Mouse (Mus musculus) kidney, postnatal 36 days (tissue): ENCODE measurements at regions not wholly inside any gene's neighbourhood (a gene's known extent, or its start where the extent isn't known, plus 50 kb on each side); places are given as distances from the start of the nearest gene placed in this dataset.
A peak's percentile ranks its signal among the peaks of the same experiment; 100 is the strongest.

ENCODE experiments used
- DNase-seq, 2 experiments: peaks; one replicate each; pipeline ENCODE4 v3.0.0; 2021 to 2022; ENCODE audit warnings: mixed read lengths in 2 of 2

GRCm38 (mm10) chr17:49149896-49150295 is 217.7 kb downstream of the Lrfn2 start:
- no peak for DNase-seq

- peak; percentile 9 to 35 for DNase-seq
These were observed 218.8 kb downstream of the Lrfn2 start for GRCm38 (mm10) chr17:49150971-49151422.

GRCm38 (mm10) chr17:49153994-49154393 is 221.8 kb downstream of the Lrfn2 start:
- DNase-seq = no peak

- no peak for DNase-seq
These were observed 222.9 kb downstream of the Lrfn2 start for GRCm38 (mm10) chr17:49155001-49155515.

GRCm38 (mm10) chr17:49157586-49157985 is 225.4 kb downstream of the Lrfn2 start:
- DNase-seq = no peak

GRCm38 (mm10) chr17:49171252-49172047 is 239.3 kb downstream of the Lrfn2 start:
- DNase-seq = peak in 1 of 2 experiments; percentile 57

GRCm38 (mm10) chr17:49172052-49172799 is 240.0 kb downstream of the Lrfn2 start:
- DNase-seq = peak in 1 of 2 experiments; percentile 14

- no peak for DNase-seq
These were observed 240.6 kb downstream of the Lrfn2 start for GRCm38 (mm10) chr17:49172800-49173150.

DNA sequence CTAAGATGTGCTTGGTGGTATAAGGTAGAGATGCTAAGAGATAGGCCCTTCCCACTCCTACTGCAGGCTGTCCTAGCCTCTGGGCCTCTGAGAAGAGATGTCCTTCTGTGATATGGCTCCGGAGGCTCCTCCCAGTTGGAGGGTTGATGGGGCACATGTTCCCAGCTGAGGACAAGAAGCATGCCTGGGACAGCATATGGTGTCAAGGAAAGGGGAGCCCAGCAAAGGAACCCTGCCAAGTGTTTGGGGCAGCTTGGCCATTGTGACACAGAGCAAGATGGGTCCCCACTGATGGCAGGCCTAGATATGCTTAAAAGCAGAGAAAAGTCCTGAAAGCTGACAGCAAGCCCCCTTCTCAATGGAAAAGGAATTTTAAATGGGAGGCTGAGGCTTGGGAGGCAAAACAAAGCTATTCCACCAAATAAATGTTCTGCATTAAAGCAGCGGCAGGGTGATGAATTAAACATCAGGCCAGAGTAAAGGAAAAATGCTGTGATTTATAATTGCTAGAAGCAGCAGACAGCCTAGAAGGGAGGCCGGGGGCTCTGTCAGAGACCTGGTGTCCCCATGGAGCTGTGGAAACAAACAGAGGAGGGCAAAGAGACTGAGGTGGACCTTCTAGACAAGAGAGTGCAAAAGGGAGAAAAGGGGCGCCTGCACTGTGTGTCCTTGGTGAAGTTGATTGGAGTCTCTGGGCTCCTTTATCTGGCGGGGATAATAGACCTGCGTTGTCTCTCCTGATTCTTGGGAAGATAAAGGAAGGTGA is 246.0 kb downstream of the Lrfn2 start:
- DNase-seq = no peak

DNA sequence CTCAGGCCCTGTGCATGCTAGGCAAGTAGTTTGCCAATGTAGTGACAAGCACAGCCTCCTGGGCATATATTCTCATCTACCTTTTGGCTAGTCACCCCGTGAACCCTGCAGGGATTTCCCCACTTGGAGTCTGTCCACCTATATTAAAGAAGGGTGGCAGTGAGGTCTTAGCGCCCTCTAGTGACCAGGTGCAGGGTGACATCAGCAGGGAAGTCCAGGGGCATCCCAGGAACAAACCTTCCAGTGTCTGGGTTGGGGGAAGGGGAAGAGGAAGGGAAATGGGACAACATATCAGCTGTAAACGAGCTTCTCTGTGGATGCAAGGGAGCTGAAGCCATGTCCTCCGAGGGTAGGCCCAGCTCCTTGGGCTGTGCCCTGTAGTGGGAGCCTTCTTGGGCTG is 245.7 kb upstream of the Mocs1 start:
- DNase-seq = peak; percentile 39 to 75

DNA sequence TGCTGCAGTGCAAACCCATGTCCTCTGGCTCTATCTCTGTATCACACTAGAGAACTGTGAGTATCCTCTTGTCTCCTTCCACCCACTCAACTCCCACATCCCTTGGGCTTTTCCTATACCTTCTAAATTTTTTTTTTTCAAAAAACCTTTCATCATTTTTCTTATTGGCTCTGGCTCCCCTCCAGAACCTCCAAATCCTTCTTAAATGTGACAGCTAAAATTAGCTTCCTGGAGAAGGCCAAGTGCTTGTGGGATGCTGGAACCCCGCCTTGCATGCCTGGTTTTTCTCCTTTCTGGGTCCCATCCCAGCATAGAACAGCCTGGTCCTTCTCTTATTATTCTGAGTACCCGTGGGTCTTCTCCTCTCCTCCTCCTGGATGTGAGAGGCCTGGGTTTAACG is 244.2 kb upstream of the Mocs1 start:
- no peak for DNase-seq

DNA sequence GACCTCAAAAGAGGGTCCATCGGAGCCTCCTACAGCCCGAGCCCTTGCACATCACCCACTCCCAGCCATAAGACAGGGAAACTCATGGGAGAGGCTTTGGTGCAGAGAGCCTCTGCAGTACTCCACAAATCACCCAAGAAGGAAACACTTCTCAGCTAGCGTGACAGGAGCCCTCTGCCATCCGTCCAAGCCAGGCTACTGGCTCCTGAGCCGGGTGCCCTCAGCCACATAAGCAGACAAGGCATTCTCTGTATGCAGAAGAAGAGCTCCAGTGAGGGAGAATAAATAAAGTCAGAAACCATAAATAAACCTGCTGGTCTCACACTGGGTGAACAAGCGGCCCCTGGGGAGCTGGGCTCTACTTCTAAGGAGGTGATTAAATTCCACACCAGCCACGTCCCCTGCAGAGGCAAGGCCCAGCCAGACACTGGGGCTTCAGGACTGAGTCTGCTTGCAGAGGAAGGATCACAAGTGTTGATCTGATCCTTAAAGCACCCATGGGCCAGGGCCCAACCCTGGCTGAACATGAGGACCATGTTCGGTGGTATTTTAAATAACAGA is 243.0 kb upstream of the Mocs1 start:
- no peak for DNase-seq

- DNase-seq = peak; percentile 42 to 65
These were observed 238.4 kb upstream of the Mocs1 start for GRCm38 (mm10) chr17:49189765-49190164.

GRCm38 (mm10) chr17:49190337-49190736 is 237.8 kb upstream of the Mocs1 start:
- DNase-seq = no peak

- DNase-seq = no peak
These were observed 232.0 kb upstream of the Mocs1 start for GRCm38 (mm10) chr17:49196046-49196684.

DNA sequence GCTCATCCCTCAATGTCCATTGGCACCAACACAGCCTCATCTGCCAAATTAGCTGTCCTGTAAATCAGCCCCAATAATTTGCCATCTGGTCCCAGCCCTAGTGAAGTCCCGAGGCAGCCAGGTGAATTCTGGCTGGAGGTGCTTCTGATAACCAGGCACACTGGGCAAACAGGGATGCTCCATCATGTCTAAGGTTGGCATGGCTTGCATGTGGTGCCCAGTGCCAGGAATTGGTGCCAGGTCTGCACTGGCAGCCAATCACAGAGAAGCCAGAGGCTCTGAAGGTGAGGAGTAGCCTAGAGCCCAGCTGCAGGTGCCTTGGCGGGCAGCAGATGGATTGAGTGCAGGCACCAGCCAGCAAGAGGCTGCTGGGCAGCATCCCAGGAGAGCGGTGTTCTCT is 226.7 kb upstream of the Mocs1 start:
- DNase-seq = no peak

GRCm38 (mm10) chr17:49205095-49205494 is 223.1 kb upstream of the Mocs1 start:
- DNase-seq = peak; percentile 52 to 70

- DNase-seq = no peak
These were observed 222.6 kb upstream of the Mocs1 start for GRCm38 (mm10) chr17:49205564-49205963.

GRCm38 (mm10) chr17:49206708-49207107 is 221.5 kb upstream of the Mocs1 start:
- no peak for DNase-seq

DNA sequence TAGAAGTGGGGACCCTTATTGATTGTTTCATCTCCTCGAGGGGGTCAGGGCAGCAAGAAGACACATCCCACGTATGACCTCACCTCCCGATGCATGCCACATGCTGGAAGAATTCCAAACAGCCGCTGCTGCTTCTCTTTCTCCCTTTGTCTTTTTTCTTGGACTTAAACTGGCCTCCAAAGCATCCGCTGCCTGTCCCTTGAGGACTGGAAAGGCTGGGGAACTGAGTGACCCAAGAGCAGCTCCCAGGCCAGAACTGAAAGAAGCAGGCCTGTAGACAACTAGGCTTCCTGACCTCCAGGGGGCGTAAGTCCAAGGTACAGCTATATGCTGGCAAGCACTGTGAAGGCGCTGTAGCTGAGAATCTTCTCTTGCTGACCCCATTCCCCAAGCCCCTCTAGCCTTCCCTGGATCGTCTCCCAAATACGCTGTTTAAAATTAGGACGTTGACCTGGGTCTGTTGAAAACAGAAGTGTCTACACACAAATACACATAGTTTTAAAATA is 219.8 kb upstream of the Mocs1 start:
- DNase-seq = peak in 1 of 2 experiments; percentile 39

GRCm38 (mm10) chr17:49212918-49213317 is 215.2 kb upstream of the Mocs1 start:
- DNase-seq = no peak

- no peak for DNase-seq
These were observed 212.9 kb upstream of the Mocs1 start for GRCm38 (mm10) chr17:49215281-49215680.
